Mouse (Mus musculus) right cerebral cortex, postnatal 10 days (tissue): ENCODE measurements at regions not wholly inside any gene's neighbourhood (a gene's known extent, or its start where the extent isn't known, plus 50 kb on each side); places are given as distances from the start of the nearest gene placed in this dataset.

Experiments
- DNase-seq, 2 experiments: peaks; one replicate each; pipeline ENCODE4 v3.0.0; 2021; ENCODE audit warnings: low spot score in 2 of 2

- DNase-seq: peak in 1 of 2 experiments; percentile 15
Observed at GRCm38 (mm10) chr7:3073206-3073605, 95.8 kb downstream of the AU018091 start.
